Mouse (Mus musculus) stomach, postnatal 0 days (tissue): ENCODE measurements around the gene Slc45a3. TPM values are rescaled to one million over a fixed set of nuclear protein-coding genes. Genes with fewer than 3 reads are reported as not detected.

Experiments used
- ATAC-seq: fragments of 200-750 bp; cut with Nextera tagmentation; 2 replicates; pipeline ENCODE4 v1.8.0; 2017; ENCODE audit not compliant: low FRiP score, low TSS enrichment
- DNase-seq: peaks from one replicate; pipeline ENCODE4 v3.0.0-alpha.2; 2016; ENCODE audit warnings: low spot score
- H3K27ac ChIP-seq: fragments of 300-500 bp; sonication (generic); replicated peaks from 2 replicates; pipeline ENCODE4 v1.5.1; 2014; ENCODE audit warnings: mild to moderate bottlenecking, control low read depth
- H3K27me3 ChIP-seq: fragments of 300-500 bp; sonication (generic); 2 replicates; pipeline ENCODE4 v1.6.1; 2014; ENCODE audit warnings: low read length; ENCODE audit not compliant: control insufficient read depth, insufficient read depth
- H3K36me3 ChIP-seq: fragments of 300-500 bp; sonication (generic); 2 replicates; pipeline ENCODE4 v1.6.1; 2014; ENCODE audit warnings: low read length, mixed read lengths; ENCODE audit not compliant: control insufficient read depth, insufficient read depth
- H3K4me1 ChIP-seq: fragments of 300-500 bp; sonication (generic); replicated peaks from 2 replicates; pipeline ENCODE4 v1.6.1; 2014; ENCODE audit warnings: antibody characterized with exemption; ENCODE audit not compliant: control insufficient read depth, insufficient read depth
- H3K4me2 ChIP-seq: fragments of 300-500 bp; sonication (generic); replicated peaks from 2 replicates; pipeline ENCODE4 v1.6.1; 2014; ENCODE audit warnings: low read depth, mild to moderate bottlenecking, control low read depth, moderate library complexity
- H3K4me3 ChIP-seq: fragments of 300-500 bp; sonication (generic); 2 replicates; pipeline ENCODE4 v1.5.1; 2014; ENCODE audit warnings: low read depth, low read length, control low read depth
- H3K9ac ChIP-seq: fragments of 300-500 bp; sonication (generic); 2 replicates; pipeline ENCODE4 v1.6.1; 2014; ENCODE audit warnings: mild to moderate bottlenecking, low read length, control low read depth, mixed read lengths
- H3K9me3 ChIP-seq: fragments of 300-500 bp; sonication (generic); 2 replicates; pipeline ENCODE4 v1.6.1; 2016; ENCODE audit warnings: low read length; ENCODE audit not compliant: control insufficient read depth
- CTCF ChIP-seq: IDR thresholded peaks from 2 replicates; pipeline ENCODE4 v1.5.1; 2016; ENCODE audit warnings: antibody characterized with exemption, low read depth, mild to moderate bottlenecking, moderate library complexity
- EP300 ChIP-seq: optimal IDR thresholded peaks from 2 replicates; pipeline ENCODE3; 2016; ENCODE audit warnings: antibody characterized with exemption
- WGBS: fragments of 180-500 bp; shearing (Covaris S2); extraction: QIAGEN DNeasy Blood & Tissue Kit; methylation state at CpG from one replicate; pipeline ENCODE4 v1.1.7; 2014; 5-methylcytosine and 5-hydroxymethylcytosine counted together
- polyA plus RNA-seq: library from polyadenylated mRNA; unstranded; fragments of >200 nt; fragmentation: Nextera tagmentation; extraction: Ambion mirVana; gene quantifications from 2 replicates; pipeline ENCODE4 v1.2.1, GENCODE M21; 2015

Slc45a3 gene
- polyA plus RNA-seq, 1 experiment from 2014 or later: 18.4 TPM

- no peaks in the 10 kb centered on the region for H3K27me3 ChIP-seq
- TF ChIP-seq EP300 (no peak), CTCF (peak; percentile 94)
- H3K9me3 ChIP-seq: no peaks in the 10 kb centered on the region
- no peaks in the 10 kb centered on the region for H3K36me3 ChIP-seq
- no peak overlapping the region for H3K4me3 ChIP-seq
- ATAC-seq (peak; percentile 51), DNase-seq (peak; percentile 83)
- WGBS: 50% methylated on average over 12 of the region's 12 CpGs
- no peak overlapping the region for H3K9ac ChIP-seq
- no peak overlapping the region for H3K4me2 ChIP-seq
- no peak overlapping the region for H3K27ac ChIP-seq
- no peaks in the 10 kb centered on the region for H3K4me1 ChIP-seq
Observed at GRCm38 (mm10) chr1:131981378-131982013, 18.7 kb downstream of the Slc45a3 start.

DNA sequence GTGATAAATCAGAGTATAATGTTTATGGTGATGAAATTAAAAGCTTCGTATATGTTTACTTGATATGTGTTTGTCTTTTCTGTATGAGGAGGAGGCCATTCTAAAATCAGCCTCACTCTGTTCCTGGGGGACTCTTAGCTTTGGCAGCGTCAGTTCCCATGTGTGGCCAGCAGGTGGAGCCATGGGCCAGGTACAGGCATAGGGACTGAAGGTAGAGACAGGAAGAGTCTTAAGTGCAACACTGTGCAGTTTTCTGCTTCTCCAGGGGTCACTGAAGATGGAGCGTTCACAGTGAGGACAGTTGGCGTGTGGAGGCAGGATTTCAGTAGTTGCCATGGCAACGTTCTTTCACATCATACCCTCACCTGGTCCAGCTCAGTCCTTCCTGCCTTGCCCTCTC lies 20.1 kb downstream of the Slc45a3 start:
- DNase-seq: peak; percentile 85
- Histone ChIP-seq H3K27me3 (no peaks in the 10 kb centered on the region), H3K4me2 (no peak overlapping the region), H3K27ac (no peak overlapping the region), H3K9ac (no peak overlapping the region), H3K4me1 (no peaks in the 10 kb centered on the region), H3K36me3 (no peaks in the 10 kb centered on the region), H3K4me3 (no peak overlapping the region), H3K9me3 (no peaks in the 10 kb centered on the region)
- WGBS: 7% methylated on average over 5 of the region's 5 CpGs
- ATAC-seq: peak; percentile 25
- TF ChIP-seq EP300: no peak
- TF ChIP-seq CTCF: peak; percentile 98

GRCm38 (mm10) chr1:131983806-131984205 lies 21.0 kb downstream of the Slc45a3 start:
- Histone ChIP-seq H3K9ac (no peak overlapping the region), H3K27me3 (no peaks in the 10 kb centered on the region), H3K4me3 (no peak overlapping the region), H3K4me2 (no peak overlapping the region), H3K36me3 (no peaks in the 10 kb centered on the region), H3K9me3 (no peaks in the 10 kb centered on the region), H3K4me1 (no peaks in the 10 kb centered on the region), H3K27ac (no peak overlapping the region)
- WGBS: 71% methylated on average over 2 of the region's 2 CpGs
- no peak for TF ChIP-seq EP300
- DNase-seq (no peak), ATAC-seq (no peak)

- H3K4me3 ChIP-seq: no peak overlapping the region
- DNase-seq (peak; percentile 58), ATAC-seq (no peak)
- no peak overlapping the region for H3K9ac ChIP-seq
- no peaks in the 10 kb centered on the region for H3K4me1 ChIP-seq
- no peak overlapping the region for H3K4me2 ChIP-seq
- no peak overlapping the region for H3K27ac ChIP-seq
- H3K27me3 ChIP-seq: no peaks in the 10 kb centered on the region
- TF ChIP-seq CTCF (no peak), EP300 (no peak)
- 57% methylated on average over 15 of the region's 15 CpGs for WGBS
- H3K9me3 ChIP-seq: no peaks in the 10 kb centered on the region
- H3K36me3 ChIP-seq: no peaks in the 10 kb centered on the region
Observed at GRCm38 (mm10) chr1:131987432-131987831, 24.7 kb downstream of the Slc45a3 start.

- 69% methylated on average over 4 of the region's 4 CpGs for WGBS
- H3K36me3 ChIP-seq: no peaks in the 10 kb centered on the region
- H3K9me3 ChIP-seq: no peaks in the 10 kb centered on the region
- no peak overlapping the region for H3K4me3 ChIP-seq
- no peaks in the 10 kb centered on the region for H3K27me3 ChIP-seq
- DNase-seq (no peak), ATAC-seq (no peak)
- no peak overlapping the region for H3K9ac ChIP-seq
- no peak overlapping the region for H3K4me2 ChIP-seq
- H3K27ac ChIP-seq: no peak overlapping the region
- TF ChIP-seq EP300 (no peak), CTCF (no peak)
- no peaks in the 10 kb centered on the region for H3K4me1 ChIP-seq
Observed at GRCm38 (mm10) chr1:131989476-131989875, 26.7 kb downstream of the Slc45a3 start.

GRCm38 (mm10) chr1:131990083-131990760 lies 27.5 kb downstream of the Slc45a3 start:
- DNase-seq: no peak
- Histone ChIP-seq H3K27me3 (no peaks in the 10 kb centered on the region), H3K4me2 (no peak overlapping the region), H3K9me3 (no peaks in the 10 kb centered on the region), H3K4me1 (no peaks in the 10 kb centered on the region), H3K4me3 (no peak overlapping the region), H3K36me3 (no peaks in the 10 kb centered on the region), H3K27ac (no peak overlapping the region), H3K9ac (no peak overlapping the region)
- no peak for ATAC-seq
- WGBS: 87% methylated on average over 9 of the region's 9 CpGs
- TF ChIP-seq EP300: no peak
- no peak for TF ChIP-seq CTCF
